Comparison of ENCODE assay signal across 12 mouse cellular contexts in genomic region chr4:154603663-154604441, GRCm38 (mm10). TPM values are rescaled to one million over a fixed set of nuclear protein-coding genes. Genes with fewer than 3 reads are reported as not detected.
DNase-seq lines count a peak whose midpoint lies in the region; ATAC-seq lines count a peak whose summit lies in the region.
"Had no signal": no experiment of that assay in that cellular context is flagged by ENCODE, and none has a peak within 500 bp of the region (broad histone marks: within the 10 kb centered on the region; RNA-seq: fewer than 3 reads in every experiment).

No protein-coding gene starts in this region.

- H3K27me3 ChIP-seq in embryonic facial prominence, embryonic 11.5 days (ENCODE audit: control insufficient read depth, insufficient read depth, low read length), result no peaks in the 10 kb centered on the region; the same call in 1 of the 2 replicates
- no peaks in the 10 kb centered on the region for H3K27me3 ChIP-seq in intestine, embryonic 16.5 days (replicated peaks; ENCODE audit: control insufficient read depth, insufficient read depth, low read length)
- 0 out of 2 replicates have a peak, but pooled peaks cover 3% of the 10 kb centered on the region for H3K27me3 ChIP-seq in midbrain, embryonic 15.5 days (replicated peaks)
- H3K27me3 ChIP-seq: limb, embryonic 15.5 days had no signal

- 35% methylated on average over 25 of the region's 25 CpGs for WGBS in embryonic facial prominence, embryonic 11.5 days
- WGBS in intestine, embryonic 16.5 days, result 53% methylated on average over 25 of the region's 25 CpGs
- WGBS in midbrain, embryonic 15.5 days, result 9% methylated on average over 25 of the region's 25 CpGs

- H3K27ac ChIP-seq in embryonic facial prominence, embryonic 11.5 days (replicated peaks; ENCODE audit: low read depth, low read length), result no peak overlapping the region
- no peak overlapping the region for H3K27ac ChIP-seq in intestine, embryonic 16.5 days (ENCODE audit: low read length)
- H3K27ac ChIP-seq in midbrain, embryonic 15.5 days, result peak overlapping the region; percentile 64
- H3K27ac ChIP-seq: kidney, postnatal 0 days; limb, embryonic 15.5 days had no signal

- 0 out of 2 replicates have a peak, but pooled peaks have one; percentile 16 for ATAC-seq in embryonic facial prominence, embryonic 11.5 days (replicated peaks; ENCODE audit: insufficient number of reproducible peaks, low FRiP score, low TSS enrichment, low read depth)
- peak; percentile 47; the same call in 1 of the 2 replicates for ATAC-seq in intestine, embryonic 16.5 days
- peak; percentile 60 for ATAC-seq in midbrain, embryonic 15.5 days (replicated peaks)

- peaks cover 14% of the 10 kb centered on the region for H3K4me1 ChIP-seq in embryonic facial prominence, embryonic 11.5 days (ENCODE audit: control insufficient read depth, insufficient read depth, low read length)
- H3K4me1 ChIP-seq in intestine, embryonic 16.5 days (ENCODE audit: control insufficient read depth, insufficient read depth, low read length), result no peaks in the 10 kb centered on the region
- H3K4me1 ChIP-seq in midbrain, embryonic 15.5 days, result peaks cover 35% of the 10 kb centered on the region

- no peak overlapping the region for H3K4me2 ChIP-seq in embryonic facial prominence, embryonic 11.5 days (ENCODE audit: low read depth, low read length)
- no peak overlapping the region for H3K4me2 ChIP-seq in intestine, embryonic 16.5 days (ENCODE audit: low read depth, low read length)
- H3K4me2 ChIP-seq in midbrain, embryonic 15.5 days, result no peak overlapping the region
- H3K4me2 ChIP-seq: limb, embryonic 15.5 days had no signal

- peak; percentile 63 to 67 for DNase-seq in cerebellum, postnatal 10 days
- DNase-seq in cerebellum, adult 11-12 months, result no peak
- DNase-seq in embryonic facial prominence, embryonic 11.5 days (ENCODE audit: low spot score), result no peak
- DNase-seq in kidney, adult 8-10 months, result no peak
- no peak for DNase-seq in yolk sac, embryonic 10.5 days (ENCODE audit: low spot score)
- DNase-seq in frontal cortex, postnatal 36 days (ENCODE audit: low spot score in 2 of 2), result no peak
- DNase-seq: adrenal gland, postnatal 25 days; gastrocnemius, postnatal 36 days had no signal

- H3K36me3 ChIP-seq in embryonic facial prominence, embryonic 11.5 days (replicated peaks; ENCODE audit: control insufficient read depth, insufficient read depth, low read depth, low read length), result no peaks in the 10 kb centered on the region
- H3K36me3 ChIP-seq in intestine, embryonic 16.5 days (ENCODE audit: control insufficient read depth, insufficient read depth, low read length), result no peaks in the 10 kb centered on the region
- no peaks in the 10 kb centered on the region for H3K36me3 ChIP-seq in midbrain, embryonic 15.5 days (replicated peaks)
- H3K36me3 ChIP-seq: limb, embryonic 15.5 days had no signal

- H3K4me3 ChIP-seq in embryonic facial prominence, embryonic 11.5 days (ENCODE audit: low read depth, low read length), result no peak overlapping the region
- no peak overlapping the region for H3K4me3 ChIP-seq in intestine, embryonic 16.5 days (ENCODE audit: low read length)
- H3K4me3 ChIP-seq in midbrain, embryonic 15.5 days, result no peak overlapping the region
- H3K4me3 ChIP-seq: limb, embryonic 15.5 days had no signal

- H3K9me3 ChIP-seq in embryonic facial prominence, embryonic 11.5 days (replicated peaks; ENCODE audit: control insufficient read depth, low read length), result no peaks in the 10 kb centered on the region
- H3K9me3 ChIP-seq in intestine, embryonic 16.5 days (ENCODE audit: control insufficient read depth, low read length), result no peaks in the 10 kb centered on the region
- H3K9me3 ChIP-seq in midbrain, embryonic 15.5 days, result no peaks in the 10 kb centered on the region
- H3K9me3 ChIP-seq: limb, embryonic 15.5 days had no signal

- H3K9ac ChIP-seq in embryonic facial prominence, embryonic 11.5 days (replicated peaks; ENCODE audit: low read length), result no peak overlapping the region; the same call in 1 of the 2 replicates
- H3K9ac ChIP-seq in intestine, embryonic 16.5 days (ENCODE audit: low read depth, low read length), result no peak overlapping the region
- no peak overlapping the region for H3K9ac ChIP-seq in midbrain, embryonic 15.5 days
- H3K9ac ChIP-seq: limb, embryonic 15.5 days had no signal

RNA-seq across cellular contexts. Expression of gene Prdm16, which starts 32.8 kb away (rescaled TPM):
- 22.3 and 28.3 TPM in 2 replicates for polyA plus RNA-seq in embryonic facial prominence, embryonic 11.5 days (2014; fragmentation: Nextera tagmentation; extraction: Ambion mirVana)
- 15.2 and 17.6 TPM in 2 replicates for polyA plus RNA-seq in intestine, embryonic 16.5 days (2015; fragmentation: Nextera tagmentation; extraction: Ambion mirVana)
- 11.2 and 11.5 TPM in 2 replicates for polyA plus RNA-seq in midbrain, embryonic 15.5 days (2015; fragmentation: Nextera tagmentation; extraction: Ambion mirVana)

Comparison
In these comparisons a context has a peak if more than half of its experiments do, and no peak if none do; other contexts are left out.
1. DNase-seq: peak in cerebellum, postnatal 10 days (2 of 2); none in cerebellum, adult 11-12 months (single experiment), embryonic facial prominence, embryonic 11.5 days (single experiment), kidney, adult 8-10 months (0 of 2), yolk sac, embryonic 10.5 days (single experiment) and frontal cortex, postnatal 36 days (0 of 2).
2. Peak in every context shown above with its lines, with median percentiles within 50 percentile points of each other: ATAC-seq.